Mouse (Mus musculus): ENCODE measurements around the gene Fyn.

The Fyn gene

GRCm38 (mm10) chr10:39379287-39379686 is 10.6 kb downstream of the Fyn start:
- no peak for DNase-seq (ENCODE audit: low spot score in 2 of 2)

DNA sequence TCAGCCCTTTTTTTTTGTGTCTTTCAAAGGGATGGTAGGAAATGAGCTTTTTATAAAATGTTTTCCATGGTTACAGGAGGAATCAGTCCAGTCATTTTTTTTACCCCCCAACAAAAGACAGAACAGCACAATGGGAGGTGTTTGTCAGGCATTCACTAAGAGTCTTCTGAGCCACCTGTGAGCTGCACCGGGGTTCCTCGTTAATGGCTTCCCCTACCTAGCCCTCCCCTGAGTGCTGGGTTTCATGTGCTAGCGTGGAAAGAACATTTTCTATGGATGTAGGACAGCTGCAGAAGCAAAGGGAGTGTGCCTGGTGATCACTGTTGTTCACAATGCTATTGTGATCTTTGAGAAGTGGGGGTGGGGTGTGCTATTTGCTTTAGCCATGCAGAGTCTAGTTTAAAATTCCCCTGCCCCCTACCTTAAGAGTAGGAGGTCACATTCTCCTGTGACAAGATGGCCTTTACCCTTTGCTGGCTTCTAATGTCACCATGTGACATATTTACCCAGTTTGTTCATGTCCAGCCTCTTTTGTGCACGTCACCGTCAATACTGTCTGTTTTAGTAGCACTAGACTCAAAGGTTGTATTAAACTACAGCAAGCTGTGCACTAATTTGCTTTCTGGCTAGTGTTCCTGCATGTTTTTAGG is 11.2 kb downstream of the Fyn start:
- DNase-seq (ENCODE audit: low spot score in 2 of 2), result no peak

DNA sequence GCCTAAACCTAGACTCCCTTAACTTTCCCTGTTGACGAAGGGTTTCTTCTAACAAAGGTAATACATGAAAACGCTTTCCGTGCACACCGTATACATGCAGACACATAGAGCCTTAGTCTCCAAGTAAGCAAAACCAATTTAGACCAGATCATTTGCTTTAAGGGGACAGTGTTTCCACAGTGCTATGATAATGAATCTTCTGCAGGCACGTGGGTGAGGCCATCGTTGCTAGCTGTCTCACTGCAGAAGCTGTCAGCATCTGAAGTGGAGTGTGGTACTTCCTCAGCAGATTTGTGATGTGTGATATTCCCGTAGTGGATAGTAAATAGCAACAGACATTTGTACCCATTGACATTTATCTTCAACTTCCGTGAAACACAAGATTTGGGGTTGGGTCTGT is 16.6 kb downstream of the Fyn start:
- no peak for DNase-seq (ENCODE audit: low spot score in 2 of 2)

DNA sequence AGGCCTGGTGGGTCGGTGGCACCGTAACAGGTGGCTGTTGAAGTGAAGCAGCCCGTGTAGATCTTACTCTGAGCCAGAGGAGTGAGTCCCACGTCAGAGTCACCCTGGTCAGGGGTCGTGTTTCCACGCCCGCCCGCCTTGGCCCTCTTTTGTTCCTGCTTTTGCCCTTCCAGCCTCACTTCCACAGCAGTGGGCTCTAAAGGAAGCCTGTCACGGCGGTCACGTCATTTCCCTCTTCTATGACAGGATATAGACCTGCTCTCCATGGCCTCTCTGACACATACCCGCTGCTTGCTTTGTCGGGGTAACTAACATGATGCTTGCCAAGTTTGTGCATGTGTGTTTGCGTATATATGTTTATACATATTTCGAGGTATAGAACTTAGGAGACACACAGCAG is 17.5 kb downstream of the Fyn start:
- DNase-seq (ENCODE audit: low spot score in 2 of 2), result no peak

DNA sequence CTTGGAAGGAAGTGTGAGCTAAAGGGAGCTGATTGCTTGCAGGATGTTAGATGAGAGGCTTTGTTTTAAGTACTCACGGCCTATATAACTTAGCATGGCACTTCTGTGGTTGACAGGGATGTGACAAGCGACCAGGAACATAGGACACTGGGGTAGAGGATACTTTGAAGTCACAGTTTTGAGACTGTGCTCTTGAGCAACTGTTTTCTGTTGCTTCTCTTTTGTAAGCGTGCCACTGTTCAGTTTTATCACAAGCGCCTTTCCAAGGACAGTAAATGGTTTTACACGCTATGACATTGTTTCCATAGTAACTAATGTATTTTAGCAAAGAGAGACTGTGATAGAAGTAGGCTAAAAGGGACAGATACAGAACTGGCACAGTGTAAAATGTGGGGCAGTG is 18.4 kb downstream of the Fyn start:
- no peak for DNase-seq (ENCODE audit: low spot score in 2 of 2)

- no peak for DNase-seq (ENCODE audit: low spot score in 2 of 2)
Observed at GRCm38 (mm10) chr10:39387556-39387955, 18.9 kb downstream of the Fyn start.

GRCm38 (mm10) chr10:39388144-39388543 is 19.5 kb downstream of the Fyn start:
- DNase-seq (ENCODE audit: low spot score in 2 of 2), result no peak

GRCm38 (mm10) chr10:39389451-39389891 is 20.8 kb downstream of the Fyn start:
- DNase-seq (ENCODE audit: low spot score in 2 of 2), result no peak

DNA sequence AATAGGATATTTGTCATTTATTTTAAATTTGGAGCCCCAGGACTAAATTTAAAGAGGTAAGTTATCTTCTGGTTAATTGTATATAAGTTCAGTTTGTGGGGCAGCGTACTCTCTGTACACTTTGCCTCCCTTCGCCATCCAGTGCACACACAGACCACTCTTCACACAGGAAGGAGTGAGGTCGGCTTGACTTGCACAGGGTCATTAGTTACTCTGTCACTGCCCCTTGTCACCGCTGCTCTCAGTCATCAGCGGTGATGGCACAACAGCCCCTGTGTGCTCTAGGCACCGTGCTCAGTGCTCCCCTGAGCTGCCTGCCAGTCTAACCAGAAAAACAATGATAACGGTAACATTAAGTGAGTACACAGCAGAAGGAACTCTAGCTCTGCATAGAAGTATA is 21.9 kb downstream of the Fyn start:
- no peak for DNase-seq (ENCODE audit: low spot score in 2 of 2)

DNA sequence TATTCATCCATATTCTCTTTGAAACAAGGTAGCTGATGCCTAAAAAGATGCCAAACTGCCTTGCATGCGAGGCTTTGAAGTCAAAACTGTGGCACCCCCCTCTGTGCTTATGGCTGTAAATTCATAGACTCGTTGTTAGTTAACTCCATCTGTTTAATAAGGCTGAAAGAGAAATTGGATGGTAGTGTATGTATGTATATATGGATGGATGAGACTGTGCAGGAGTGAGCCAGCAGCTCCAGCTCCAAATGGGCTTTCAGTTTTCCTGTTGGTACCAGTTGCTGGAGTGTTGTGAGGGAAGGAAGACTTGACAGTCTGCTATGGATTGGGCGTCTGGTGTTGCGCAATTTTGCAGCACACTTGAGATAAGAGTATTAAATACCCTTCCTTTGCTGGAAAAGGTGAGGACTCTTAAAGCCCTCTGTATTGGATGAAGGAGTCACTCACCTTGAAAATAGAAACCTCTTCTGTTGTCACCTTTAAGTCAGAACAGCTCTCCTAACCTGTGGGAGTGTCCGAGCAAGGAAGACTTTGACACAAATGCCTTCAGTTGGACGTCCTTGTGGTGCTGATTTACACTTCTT is 24.3 kb downstream of the Fyn start:
- no peak for DNase-seq (ENCODE audit: low spot score in 2 of 2)

- no peak for DNase-seq (ENCODE audit: low spot score in 2 of 2)
Observed at GRCm38 (mm10) chr10:39395544-39395943, 26.9 kb downstream of the Fyn start.

- no peak for DNase-seq (ENCODE audit: low spot score in 2 of 2)
Observed at GRCm38 (mm10) chr10:39398924-39399323, 30.3 kb downstream of the Fyn start.

DNA sequence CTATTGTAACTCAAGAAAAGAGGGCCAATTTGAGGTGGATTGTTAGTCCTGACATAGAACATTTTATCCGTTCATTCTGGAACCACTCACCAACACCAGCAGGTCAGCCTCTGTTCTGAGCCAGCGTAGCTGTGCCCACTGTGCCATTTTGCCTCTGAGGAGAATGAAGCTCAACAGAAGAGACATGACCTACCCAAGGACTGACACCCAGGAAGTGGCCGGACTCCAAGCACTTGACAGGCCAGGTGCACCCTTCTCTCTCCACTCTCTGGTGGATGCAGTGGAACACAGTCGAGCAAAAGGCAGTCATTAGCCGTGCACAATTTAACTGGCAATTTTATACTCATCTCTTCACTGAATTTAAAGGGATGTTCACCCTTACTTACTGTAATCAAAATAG is 31.5 kb downstream of the Fyn start:
- DNase-seq (ENCODE audit: low spot score in 2 of 2), result no peak

- no peak for DNase-seq (ENCODE audit: low spot score in 2 of 2)
Observed at GRCm38 (mm10) chr10:39402487-39402886, 33.8 kb downstream of the Fyn start.

- no peak for DNase-seq (ENCODE audit: low spot score in 2 of 2)
Observed at GRCm38 (mm10) chr10:39403706-39404105, 35.1 kb downstream of the Fyn start.

- DNase-seq (ENCODE audit: low spot score in 2 of 2), result no peak
Observed at GRCm38 (mm10) chr10:39404175-39404574, 35.5 kb downstream of the Fyn start.

- DNase-seq (ENCODE audit: low spot score in 2 of 2), result peak in 1 of 2 experiments; percentile 8
Observed at GRCm38 (mm10) chr10:39405982-39406797, 37.5 kb downstream of the Fyn start.

- DNase-seq (ENCODE audit: low spot score in 2 of 2), result no peak
Observed at GRCm38 (mm10) chr10:39406798-39407189, 38.1 kb downstream of the Fyn start.

GRCm38 (mm10) chr10:39407553-39407952 is 38.9 kb downstream of the Fyn start:
- DNase-seq (ENCODE audit: low spot score in 2 of 2), result no peak

DNA sequence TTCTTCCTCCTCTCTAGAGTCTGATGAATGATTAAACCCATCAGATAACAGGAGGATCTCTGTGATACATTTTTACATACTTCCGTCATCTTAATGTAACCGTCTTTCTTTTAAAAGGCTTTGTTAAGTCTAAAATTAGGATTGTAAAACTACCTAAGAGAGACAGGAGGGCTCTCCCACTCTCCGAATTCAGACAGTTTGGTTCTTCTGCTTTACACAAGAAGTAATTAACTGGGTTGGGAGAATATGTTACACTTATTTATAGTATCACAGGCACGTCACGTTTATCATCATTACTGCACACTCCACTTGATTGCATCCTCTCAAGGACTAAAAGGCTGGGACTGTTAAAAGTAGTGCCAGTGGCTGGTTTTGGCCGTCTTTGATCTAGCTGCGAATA is 40.9 kb downstream of the Fyn start:
- DNase-seq (ENCODE audit: low spot score in 2 of 2), result no peak

DNA sequence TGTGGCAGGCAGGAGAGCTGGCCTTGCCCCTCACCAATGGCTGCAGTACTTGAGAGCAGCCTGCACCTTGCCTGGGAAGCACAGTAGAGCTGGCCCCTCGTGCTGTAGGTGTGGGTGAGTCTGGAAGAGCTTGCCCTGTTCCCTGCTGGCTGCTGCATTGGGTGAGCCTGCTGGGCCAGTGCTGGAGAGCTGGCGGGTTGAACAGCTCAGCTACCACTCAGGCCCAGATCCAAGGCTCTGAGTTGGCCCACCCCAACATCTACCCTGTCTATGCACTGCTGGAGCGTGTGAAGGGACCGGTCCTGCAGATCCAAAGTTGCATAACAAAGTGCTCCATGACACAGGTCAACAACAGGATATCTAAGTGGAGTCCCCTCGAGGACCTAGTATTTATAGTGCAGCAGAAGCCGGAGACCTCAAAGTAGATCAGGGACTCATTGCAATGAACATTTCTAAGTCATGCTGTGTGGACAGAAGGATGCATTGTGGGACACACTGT is 41.5 kb downstream of the Fyn start:
- no peak for DNase-seq (ENCODE audit: low spot score in 2 of 2)

GRCm38 (mm10) chr10:39411857-39412559 is 43.4 kb downstream of the Fyn start:
- no peak for DNase-seq (ENCODE audit: low spot score in 2 of 2)

Measured in urinary bladder, adult 18-20 months (tissue).